Mouse (Mus musculus) lung, postnatal 0 days (tissue): ENCODE measurements around the gene Plcl1. TPM values are rescaled to one million over a fixed set of nuclear protein-coding genes. Genes with fewer than 3 reads are reported as not detected.
A peak's percentile ranks its signal among the peaks of the same experiment; 100 is the strongest.

Source experiments
- ATAC-seq: fragments of 200-750 bp; cut with Nextera tagmentation; 2 replicates; pipeline ENCODE4 v1.8.0; 2017; ENCODE audit warnings: moderate library complexity
- DNase-seq: peaks from one replicate; pipeline ENCODE4 v3.0.0-alpha.2; 2016; ENCODE audit warnings: low spot score
- H3K27ac ChIP-seq: fragments of 300-500 bp; sonication (generic); 2 replicates; pipeline ENCODE4 v1.5.1; 2014; ENCODE audit warnings: antibody characterized with exemption, mild to moderate bottlenecking, low read length, mixed read lengths
- H3K27me3 ChIP-seq: fragments of 300-500 bp; sonication (generic); replicated peaks from 2 replicates; pipeline ENCODE4 v1.6.1; 2014; ENCODE audit warnings: low read length, mixed read lengths; ENCODE audit not compliant: insufficient read depth
- H3K36me3 ChIP-seq: fragments of 300-500 bp; sonication (generic); 2 replicates; pipeline ENCODE4 v1.6.1; 2014; ENCODE audit warnings: low read length, mixed read lengths; ENCODE audit not compliant: insufficient read depth
- H3K4me1 ChIP-seq: fragments of 300-500 bp; sonication (generic); 2 replicates; pipeline ENCODE4 v1.6.1; 2014; ENCODE audit warnings: antibody characterized with exemption, low read depth, low read length, mixed read lengths; ENCODE audit not compliant: insufficient read depth
- H3K4me2 ChIP-seq: fragments of 300-500 bp; sonication (generic); replicated peaks from 2 replicates; pipeline ENCODE4 v1.6.1; 2014; ENCODE audit warnings: low read depth, mild to moderate bottlenecking, low read length, moderate library complexity, mixed read lengths
- H3K4me3 ChIP-seq: fragments of 300-500 bp; sonication (generic); 2 replicates; pipeline ENCODE4 v1.5.1; 2014; ENCODE audit warnings: low read depth, low read length
- H3K9ac ChIP-seq: fragments of 300-500 bp; sonication (generic); replicated peaks from 2 replicates; pipeline ENCODE4 v1.6.1; 2014; ENCODE audit warnings: low read depth, mild to moderate bottlenecking
- H3K9me3 ChIP-seq: fragments of 300-500 bp; sonication (generic); 2 replicates; pipeline ENCODE4 v1.6.1; 2016; ENCODE audit warnings: low read length, mixed read lengths
- CTCF ChIP-seq: IDR thresholded peaks from 2 replicates; pipeline ENCODE4 v1.5.1; 2016; ENCODE audit warnings: antibody characterized with exemption, mild to moderate bottlenecking
- EP300 ChIP-seq: IDR thresholded peaks from 2 replicates; pipeline ENCODE4 v1.6.1; 2016; ENCODE audit warnings: antibody characterized with exemption, mild to moderate bottlenecking, control low read depth
- WGBS: fragments of 180-500 bp; shearing (Covaris S2); extraction: QIAGEN DNeasy Blood & Tissue Kit; methylation state at CpG from one replicate; pipeline ENCODE4 v1.1.7; 2014; 5-methylcytosine and 5-hydroxymethylcytosine counted together
- polyA plus RNA-seq: library from polyadenylated mRNA; unstranded; fragments of >200 nt; fragmentation: Nextera tagmentation; extraction: Ambion mirVana; gene quantifications from 2 replicates; pipeline ENCODE4 v1.2.1, GENCODE M21; 2015

Gene Plcl1
- polyA plus RNA-seq, 1 experiment from 2014 or later, result 1.7 TPM

- Histone ChIP-seq H3K9ac (no peak overlapping the region), H3K4me3 (no peak overlapping the region), H3K9me3 (no peaks in the 10 kb centered on the region), H3K4me1 (no peaks in the 10 kb centered on the region), H3K36me3 (no peaks in the 10 kb centered on the region), H3K27me3 (0 out of 2 replicates have a peak, but pooled peaks cover 4% of the 10 kb centered on the region), H3K27ac (no peak overlapping the region), H3K4me2 (no peak overlapping the region)
- WGBS, result 73% methylated on average over 2 of the region's 2 CpGs
- no peak for ATAC-seq
- DNase-seq, result no peak
- TF ChIP-seq CTCF, result no peak
Observed at GRCm38 (mm10) chr1:55411079-55411478, 5.4 kb downstream of the Plcl1 start.

- Histone ChIP-seq H3K4me3 (no peak overlapping the region), H3K27ac (no peak overlapping the region), H3K27me3 (no peaks in the 10 kb centered on the region), H3K9ac (no peak overlapping the region), H3K4me2 (no peak overlapping the region), H3K4me1 (no peaks in the 10 kb centered on the region), H3K36me3 (no peaks in the 10 kb centered on the region), H3K9me3 (no peaks in the 10 kb centered on the region)
- no peak for TF ChIP-seq CTCF
- no peak for TF ChIP-seq EP300
- WGBS, result 53% methylated on average over 6 of the region's 6 CpGs
- DNase-seq (peak; percentile 22), ATAC-seq (no peak)
Observed at GRCm38 (mm10) chr1:55412569-55412968, 6.8 kb downstream of the Plcl1 start.

DNA sequence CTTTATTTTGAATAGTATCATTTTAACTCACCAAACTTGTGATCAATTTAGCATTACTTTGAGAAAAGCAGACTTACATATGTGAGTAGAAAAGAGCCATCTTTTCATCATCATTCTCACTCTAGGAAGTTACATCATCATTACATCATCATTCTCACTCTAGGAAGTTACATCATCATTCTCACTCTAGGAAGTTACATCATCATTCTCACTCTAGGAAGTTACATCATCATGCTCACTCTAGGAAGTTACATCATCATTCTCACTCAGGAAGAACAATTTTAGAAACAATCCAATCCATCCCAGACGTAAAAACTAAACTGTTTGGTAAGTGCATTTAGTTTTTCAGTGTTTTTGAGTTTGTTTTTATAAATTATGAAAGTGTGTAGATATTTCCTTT, 7.8 kb downstream of the Plcl1 start:
- WGBS, result 55% methylated on average over 1 of the region's 1 CpGs

DNA sequence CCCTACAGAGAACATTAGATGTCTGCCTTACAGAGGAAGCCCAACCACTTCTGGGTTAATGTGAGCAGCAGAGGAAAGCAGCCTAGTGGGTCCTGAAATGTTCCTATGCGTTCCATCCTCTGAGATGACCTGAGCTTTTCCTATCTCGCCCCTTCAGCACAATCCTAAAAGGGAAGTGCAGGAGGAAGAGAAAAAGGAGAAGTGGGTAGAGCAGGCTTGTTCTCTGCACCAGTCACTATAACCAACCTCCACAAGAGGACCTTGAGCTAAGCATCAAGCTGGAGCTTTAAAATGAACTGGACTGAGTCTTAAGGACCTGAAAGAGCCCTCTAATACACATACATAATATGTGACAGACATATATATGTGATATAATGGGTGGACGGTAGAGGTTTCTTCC, 13.2 kb downstream of the Plcl1 start:
- WGBS, result 80% methylated on average over 3 of the region's 3 CpGs
- Histone ChIP-seq H3K27ac (no peak overlapping the region), H3K27me3 (no peaks in the 10 kb centered on the region), H3K4me1 (no peaks in the 10 kb centered on the region), H3K4me3 (no peak overlapping the region), H3K9ac (no peak overlapping the region), H3K36me3 (no peaks in the 10 kb centered on the region), H3K4me2 (no peak overlapping the region), H3K9me3 (no peaks in the 10 kb centered on the region)
- ATAC-seq, result no peak
- TF ChIP-seq EP300, result no peak
- no peak for TF ChIP-seq CTCF
- DNase-seq, result no peak

More for the DNA sequence above, 7.8 kb downstream of the Plcl1 start:
- no peaks in the 10 kb centered on the region for H3K27me3 ChIP-seq
- ATAC-seq (no peak), DNase-seq (peak; percentile 24)
- no peaks in the 10 kb centered on the region for H3K4me1 ChIP-seq
- H3K9me3 ChIP-seq, result no peaks in the 10 kb centered on the region
- TF ChIP-seq CTCF (no peak), EP300 (no peak)
- H3K4me2 ChIP-seq, result no peak overlapping the region
- no peak overlapping the region for H3K4me3 ChIP-seq
- H3K9ac ChIP-seq, result no peak overlapping the region
- no peak overlapping the region for H3K27ac ChIP-seq
- no peaks in the 10 kb centered on the region for H3K36me3 ChIP-seq

DNA sequence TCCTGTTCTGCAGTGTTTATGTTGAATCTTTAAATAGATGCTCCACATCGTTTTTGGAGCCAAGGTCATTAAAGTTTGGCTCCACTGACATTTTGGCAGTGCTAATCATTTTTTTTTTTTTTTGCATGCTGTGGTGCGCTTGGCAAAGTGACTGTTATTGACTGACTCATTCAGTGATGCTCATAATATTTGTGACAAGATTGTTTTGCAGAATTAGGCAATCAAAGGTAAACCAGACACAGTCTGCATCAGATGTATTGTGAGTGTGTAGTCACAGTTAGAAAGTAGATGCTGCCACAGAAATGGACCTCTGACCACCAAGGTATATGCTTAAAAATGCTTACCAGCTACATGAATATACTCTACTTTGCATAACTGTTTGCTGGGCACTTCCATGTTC, 21.9 kb downstream of the Plcl1 start:
- Histone ChIP-seq H3K9me3 (no peaks in the 10 kb centered on the region), H3K4me1 (no peaks in the 10 kb centered on the region), H3K36me3 (no peaks in the 10 kb centered on the region), H3K27me3 (no peaks in the 10 kb centered on the region), H3K27ac (no peak overlapping the region), H3K4me2 (no peak overlapping the region), H3K9ac (no peak overlapping the region), H3K4me3 (no peak overlapping the region)
- DNase-seq (no peak), ATAC-seq (no peak)
- WGBS, result 34% methylated on average over 2 of the region's 2 CpGs
- TF ChIP-seq EP300 (no peak), CTCF (no peak)

- H3K4me1 ChIP-seq, result no peaks in the 10 kb centered on the region
- no peak overlapping the region for H3K9ac ChIP-seq
- H3K4me3 ChIP-seq, result no peak overlapping the region
- no peak for ATAC-seq
- TF ChIP-seq EP300, result no peak
- TF ChIP-seq CTCF, result no peak
- WGBS, result 85% methylated on average over 2 of the region's 2 CpGs
- H3K27me3 ChIP-seq, result no peaks in the 10 kb centered on the region
- no peaks in the 10 kb centered on the region for H3K9me3 ChIP-seq
- no peak overlapping the region for H3K4me2 ChIP-seq
- H3K36me3 ChIP-seq, result no peaks in the 10 kb centered on the region
- DNase-seq, result no peak
- H3K27ac ChIP-seq, result no peak overlapping the region
Observed at GRCm38 (mm10) chr1:55429051-55429450, 23.3 kb downstream of the Plcl1 start.

DNA sequence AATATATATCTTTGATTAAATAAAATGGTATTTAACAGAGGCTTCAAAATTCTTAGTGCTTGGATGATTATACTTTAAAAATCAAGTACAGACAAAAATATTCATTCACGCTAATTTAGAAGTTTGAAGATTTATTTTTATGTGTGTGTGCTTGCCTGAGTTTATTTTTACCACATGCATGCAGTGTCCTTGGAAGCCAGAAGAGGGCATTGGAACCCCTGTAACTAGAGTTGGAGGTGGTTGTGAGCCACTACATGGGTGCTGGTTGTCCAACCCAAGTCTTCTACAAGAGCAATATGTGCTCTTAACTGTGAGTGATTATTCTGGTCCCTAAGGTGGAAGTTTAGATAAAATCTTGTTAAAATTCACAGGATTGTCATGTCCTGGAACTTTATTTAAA, 24.0 kb downstream of the Plcl1 start:
- H3K27me3 ChIP-seq, result no peaks in the 10 kb centered on the region
- no peak overlapping the region for H3K27ac ChIP-seq
- no peaks in the 10 kb centered on the region for H3K9me3 ChIP-seq
- no peak overlapping the region for H3K4me2 ChIP-seq
- no peaks in the 10 kb centered on the region for H3K4me1 ChIP-seq
- no peak for DNase-seq
- no peak overlapping the region for H3K9ac ChIP-seq
- H3K36me3 ChIP-seq, result no peaks in the 10 kb centered on the region
- H3K4me3 ChIP-seq, result no peak overlapping the region
- WGBS, result 96% methylated on average over 1 of the region's 1 CpGs
- TF ChIP-seq CTCF (peak; percentile 23; the same call in 1 of the 2 replicates), EP300 (no peak)
- no peak for ATAC-seq
